Mouse (Mus musculus): ENCODE results near the gene Ubtd2.
A peak's percentile ranks its signal among the peaks of the same experiment; 100 is the strongest.

Gene Ubtd2

DNA sequence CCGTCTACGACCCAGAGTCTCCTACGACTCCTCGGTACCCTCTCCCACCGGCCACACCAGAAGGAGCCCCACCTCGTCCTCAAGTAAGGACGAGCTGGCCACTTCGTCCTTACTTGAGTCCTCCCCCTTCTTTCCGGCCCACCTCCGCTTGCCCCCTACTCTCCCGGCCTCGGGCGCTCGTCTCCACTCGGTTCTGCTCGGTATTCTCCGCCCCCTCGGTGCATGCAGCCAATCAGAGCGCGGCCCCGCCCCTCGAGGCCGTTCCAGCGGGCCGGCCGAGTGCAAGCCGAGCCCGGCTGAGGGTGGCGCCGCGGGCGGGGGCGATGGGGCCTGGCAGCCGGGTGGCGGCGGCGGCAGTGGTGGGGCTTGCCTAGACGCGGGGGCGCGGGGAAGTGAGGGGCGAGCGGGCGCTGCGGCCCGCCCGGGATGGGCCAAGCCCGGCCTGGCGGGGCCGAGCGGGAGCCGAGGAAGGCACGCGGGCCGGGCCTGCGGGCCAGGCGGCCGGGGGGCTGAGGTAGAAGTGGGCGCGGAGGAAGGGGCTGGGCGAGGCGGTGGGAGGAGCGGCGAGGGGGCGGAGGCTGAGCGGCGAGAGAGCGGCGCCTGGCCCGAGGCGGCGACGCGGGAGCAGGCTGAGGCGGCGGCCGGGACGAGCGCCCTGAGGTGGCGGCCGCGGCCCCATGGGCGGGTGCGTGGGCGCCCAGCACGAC lies at the start of gene Ubtd2:
Gene Ubtd2 (plus strand): TSS at position 571 of the 707 bp plus-strand sequence.
- peak; percentile 96 to 97 for DNase-seq

DNA sequence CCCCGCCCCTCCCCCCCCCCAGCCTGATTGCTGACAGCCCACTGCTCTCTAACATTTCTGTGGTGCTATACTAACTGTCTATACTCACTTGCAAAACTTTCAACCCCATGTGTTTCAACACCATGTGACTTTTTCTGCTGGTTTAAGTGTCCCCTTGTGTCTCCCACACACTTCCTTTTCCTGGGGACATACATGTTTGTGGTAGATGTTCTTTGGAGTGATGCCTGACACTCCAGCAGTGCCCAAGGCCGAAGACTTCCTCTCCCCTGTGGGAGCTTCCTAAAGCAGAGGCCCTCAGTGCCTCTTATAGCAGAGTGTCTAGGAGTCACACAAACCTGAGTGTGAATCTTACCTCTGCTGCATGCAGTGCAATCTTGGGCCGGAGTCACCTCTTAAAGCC lies 47.3 kb upstream of the Ubtd2 start:
- DNase-seq, result no peak

DNA sequence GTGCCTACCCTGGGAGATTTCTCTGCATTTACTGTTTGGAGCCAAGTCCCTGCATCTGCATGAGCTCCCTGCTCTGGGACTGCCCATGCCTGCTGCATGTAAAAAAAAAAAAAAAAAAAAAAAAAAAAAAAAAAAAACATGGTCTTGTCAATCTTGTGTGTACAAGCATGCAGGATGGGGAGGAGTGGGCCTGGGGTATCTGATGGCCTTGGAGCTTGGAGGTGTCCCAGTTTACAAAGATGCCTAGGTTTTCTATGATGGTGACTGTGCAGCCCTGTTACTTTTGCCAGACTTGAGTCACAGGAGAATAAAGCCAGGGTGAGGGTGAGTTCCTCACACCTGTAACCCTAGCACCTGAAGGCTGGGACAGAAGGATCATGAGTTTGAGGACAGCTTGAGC lies 46.1 kb upstream of the Ubtd2 start:
- DNase-seq, result no peak

DNA sequence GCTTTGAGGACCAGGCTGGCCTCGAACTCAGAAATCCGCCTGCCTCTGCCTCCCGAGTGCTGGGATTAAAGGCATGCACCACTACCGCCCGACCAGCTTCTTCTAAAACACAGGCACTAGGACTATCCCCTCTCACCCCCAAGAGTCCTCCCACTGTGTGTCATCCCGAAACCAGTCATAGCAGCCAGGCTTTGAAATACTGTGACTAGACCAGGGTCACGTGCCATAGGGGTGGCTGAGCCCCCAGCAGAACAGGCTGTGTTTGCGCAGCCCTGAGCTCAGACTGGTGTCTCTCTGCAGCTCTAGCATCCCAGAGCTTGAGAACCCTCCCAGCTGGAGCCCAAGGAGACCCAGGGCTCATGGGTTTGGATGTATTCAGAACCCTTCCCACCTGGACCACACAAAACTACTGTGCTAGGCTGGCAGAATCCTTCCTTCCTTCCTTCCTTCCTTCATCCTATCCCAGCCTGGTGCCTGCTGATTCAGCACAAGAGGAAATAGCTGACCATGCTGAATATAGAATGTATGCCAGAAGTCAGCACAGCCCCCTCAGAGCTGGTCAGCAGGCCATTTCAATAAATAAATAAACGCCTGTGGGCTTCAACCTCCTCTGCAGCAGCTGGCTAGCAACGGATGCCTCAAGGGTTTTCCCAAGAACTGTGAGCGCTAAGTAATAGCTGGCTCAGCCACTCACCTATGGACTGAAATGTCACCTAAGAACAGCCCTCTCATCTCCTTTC lies 45.2 kb upstream of the Ubtd2 start:
- no peak for DNase-seq

DNA sequence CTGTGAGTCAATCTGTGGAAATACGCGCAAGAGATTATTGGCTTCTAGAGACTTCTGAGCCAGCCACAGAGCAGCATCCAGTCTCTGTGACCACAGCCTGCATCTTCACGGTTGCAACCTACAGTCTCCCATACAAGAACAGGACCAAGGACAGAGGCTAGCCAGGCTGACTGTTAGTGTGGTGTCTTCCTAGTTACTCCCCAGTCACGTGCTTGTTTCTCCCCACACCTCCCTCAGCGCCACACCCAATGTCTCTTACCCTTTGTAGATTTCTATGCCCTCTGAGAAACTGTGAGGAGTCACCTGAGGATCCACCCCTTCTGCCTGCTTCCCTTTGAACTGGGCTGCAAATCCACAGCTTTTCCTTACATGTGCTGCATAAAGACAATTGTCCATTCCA lies 35.2 kb upstream of the Ubtd2 start:
- DNase-seq, result no peak

DNA sequence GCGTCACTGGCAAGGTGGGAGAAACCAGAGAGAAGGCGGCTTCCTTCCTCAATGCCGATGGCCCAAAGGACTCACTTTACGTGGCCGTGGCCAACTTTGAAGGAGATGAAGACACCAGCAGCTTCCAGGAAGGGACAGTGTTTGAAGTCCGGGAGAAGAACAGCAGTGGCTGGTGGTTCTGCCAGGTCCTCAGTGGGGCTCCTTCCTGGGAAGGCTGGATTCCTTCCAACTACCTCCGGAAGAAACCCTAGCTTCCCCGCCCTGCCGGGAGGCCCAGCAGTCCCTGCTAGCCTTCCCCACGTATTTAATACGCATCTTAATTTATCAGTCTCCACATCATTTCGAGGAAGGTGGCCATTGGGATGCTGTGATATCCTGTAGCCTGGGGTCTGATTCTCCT lies 31.9 kb upstream of the Ubtd2 start:
- DNase-seq, result no peak

DNA sequence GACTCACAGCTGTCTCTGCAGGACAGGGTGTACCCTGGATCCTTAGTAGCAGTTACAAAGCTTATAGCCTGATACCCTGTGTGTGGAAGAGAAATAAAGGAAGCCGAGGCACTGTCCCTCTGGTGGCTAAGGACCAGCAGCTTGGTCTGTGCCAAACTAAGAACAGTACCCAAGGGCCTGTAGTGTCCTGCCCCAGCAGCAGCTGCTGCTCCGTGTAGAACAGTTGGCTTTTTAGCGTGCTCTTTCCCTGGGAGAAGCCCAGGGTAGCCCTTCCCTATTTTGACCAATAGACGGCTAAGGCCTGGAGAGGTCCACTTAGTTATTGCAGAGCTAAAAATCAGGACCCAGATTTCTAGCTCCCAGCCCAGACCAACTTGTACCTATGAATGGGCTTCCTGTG lies 30.6 kb upstream of the Ubtd2 start:
- no peak for DNase-seq

DNA sequence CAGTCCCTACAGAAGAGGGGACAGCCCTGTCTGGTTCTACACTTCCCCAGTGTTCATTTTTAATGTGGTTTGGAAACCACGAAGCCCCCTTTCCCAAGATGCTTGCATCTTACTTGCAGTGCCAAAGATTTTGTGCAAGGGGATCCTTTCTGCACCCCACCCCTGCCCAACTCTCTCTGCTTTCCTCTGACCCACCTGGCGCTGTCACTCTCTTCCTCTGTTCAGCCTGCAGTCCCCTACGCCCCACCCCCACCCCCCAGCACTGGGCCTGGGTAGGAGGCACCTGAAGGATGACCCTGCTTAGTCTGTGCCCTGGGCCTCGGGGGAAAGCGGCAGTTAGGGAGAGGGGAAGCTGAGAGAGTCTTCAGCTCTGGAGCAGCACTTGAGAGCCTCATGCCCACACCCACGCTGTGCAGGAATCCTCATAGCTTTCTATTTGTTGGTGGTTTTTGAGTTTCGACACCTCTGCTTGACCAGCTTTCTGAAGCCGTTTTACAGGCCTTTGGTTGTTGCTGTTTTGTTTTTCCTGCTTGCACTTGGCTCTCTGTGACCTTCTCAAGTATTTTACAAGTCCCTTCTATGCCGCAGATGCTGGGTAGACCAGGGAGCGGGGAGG lies 30.0 kb upstream of the Ubtd2 start:
- DNase-seq, result no peak

DNA sequence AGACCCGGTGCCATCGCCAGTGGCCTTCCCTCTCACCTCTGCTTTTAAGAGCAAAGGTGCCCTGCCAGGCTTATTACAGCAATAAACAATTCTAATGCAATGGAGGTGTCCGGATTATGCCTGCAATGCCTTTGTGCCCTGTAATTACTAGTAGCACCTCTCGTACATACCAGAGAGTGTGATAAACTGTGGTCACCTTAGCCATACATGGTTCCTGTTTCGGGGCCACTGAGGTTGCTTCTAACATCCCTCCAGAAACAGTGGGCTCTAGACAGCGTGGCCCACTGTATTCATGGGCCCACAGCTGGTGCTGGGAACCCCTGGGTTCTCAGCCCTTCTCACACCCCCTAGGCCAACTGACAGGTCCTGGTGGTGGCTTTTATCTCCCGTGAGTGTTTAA lies 27.6 kb upstream of the Ubtd2 start:
- no peak for DNase-seq

DNA sequence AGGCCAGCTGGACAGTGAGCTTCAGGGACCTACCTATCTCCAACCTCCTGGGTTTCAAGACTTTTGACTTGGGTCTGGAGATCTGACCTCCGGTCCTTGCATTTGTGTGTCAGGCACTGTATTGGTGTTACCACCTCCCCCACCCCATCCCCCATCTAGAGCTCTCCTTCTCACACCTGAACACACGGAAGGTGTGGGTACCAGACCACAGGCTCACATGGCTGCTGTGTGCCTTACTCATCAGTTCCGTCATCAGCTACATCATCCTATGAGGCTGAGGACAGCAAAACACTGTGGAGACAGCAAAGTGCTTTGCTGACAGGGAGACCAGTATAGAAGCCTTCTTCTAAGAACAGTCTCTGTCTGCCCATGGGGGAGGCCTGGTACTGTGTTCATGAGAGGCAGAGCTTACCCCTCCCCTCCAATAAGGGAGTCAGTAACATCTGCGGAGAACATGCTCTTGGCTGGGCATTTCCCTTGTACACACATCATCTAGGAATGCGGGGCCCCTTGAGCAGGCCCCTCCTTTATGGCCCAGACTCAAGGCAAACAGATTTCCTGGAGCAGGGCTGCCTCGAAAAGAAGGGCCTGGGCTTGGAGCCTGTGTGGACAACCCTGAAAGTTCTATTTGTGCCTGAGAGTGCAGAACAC lies 19.6 kb upstream of the Ubtd2 start:
- no peak for DNase-seq

DNA sequence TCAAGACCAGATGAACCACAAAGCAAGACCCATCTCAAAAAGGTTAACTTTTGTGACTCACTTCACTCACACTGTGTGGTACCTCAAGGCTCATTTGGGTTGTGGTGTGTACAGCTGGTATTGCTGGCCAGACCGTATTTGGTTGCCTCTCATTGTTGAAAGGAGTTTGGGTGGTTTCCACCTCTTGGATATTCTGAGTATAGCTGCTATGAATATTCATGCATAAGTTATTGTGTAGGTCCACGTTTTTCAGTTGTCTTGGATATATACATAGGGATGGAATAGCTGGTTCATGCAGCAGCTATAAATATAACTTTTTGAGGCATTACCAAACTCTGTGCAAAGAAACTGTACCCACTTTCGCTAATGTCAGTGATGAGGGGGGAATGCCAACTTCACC lies 12.6 kb upstream of the Ubtd2 start:
- no peak for DNase-seq

DNA sequence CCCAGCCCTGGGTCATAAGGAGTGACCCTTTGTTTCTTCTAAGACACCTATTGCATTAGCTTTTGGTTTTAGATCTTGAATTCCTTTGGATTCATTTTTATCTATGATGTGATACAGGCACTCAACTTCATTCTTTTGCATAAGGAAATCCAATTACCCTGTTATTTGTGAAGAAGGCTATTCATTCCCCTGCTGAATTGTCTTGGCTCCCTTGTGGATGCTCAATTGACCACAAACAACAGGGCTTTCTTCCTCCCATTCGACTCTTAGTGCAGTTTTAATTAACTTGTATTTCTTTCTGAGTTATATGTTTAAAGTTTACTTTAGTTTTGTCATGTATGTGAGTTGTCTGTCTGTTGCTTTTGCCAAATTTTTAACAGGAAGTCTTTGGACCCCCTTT lies 10.9 kb upstream of the Ubtd2 start:
- DNase-seq, result no peak

DNA sequence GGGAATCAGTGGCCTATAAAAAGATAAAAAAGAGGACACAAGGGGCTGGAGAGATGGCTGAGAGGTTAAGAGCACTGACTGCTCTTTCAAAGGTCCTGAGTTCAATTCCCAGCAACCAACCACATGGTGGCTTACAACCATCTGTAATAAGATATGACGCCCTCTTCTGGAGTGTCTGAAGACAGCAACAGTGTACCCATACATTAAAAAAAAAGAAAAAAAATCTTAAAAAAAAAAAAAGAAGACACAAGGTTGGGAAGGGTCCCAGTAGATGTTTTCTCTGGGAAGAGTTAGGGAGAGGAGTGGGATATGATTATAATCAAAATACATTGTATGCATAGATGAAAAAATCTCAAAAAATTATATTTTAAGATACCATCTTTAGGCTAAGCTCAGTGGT lies 10.0 kb upstream of the Ubtd2 start:
- DNase-seq, result no peak

DNA sequence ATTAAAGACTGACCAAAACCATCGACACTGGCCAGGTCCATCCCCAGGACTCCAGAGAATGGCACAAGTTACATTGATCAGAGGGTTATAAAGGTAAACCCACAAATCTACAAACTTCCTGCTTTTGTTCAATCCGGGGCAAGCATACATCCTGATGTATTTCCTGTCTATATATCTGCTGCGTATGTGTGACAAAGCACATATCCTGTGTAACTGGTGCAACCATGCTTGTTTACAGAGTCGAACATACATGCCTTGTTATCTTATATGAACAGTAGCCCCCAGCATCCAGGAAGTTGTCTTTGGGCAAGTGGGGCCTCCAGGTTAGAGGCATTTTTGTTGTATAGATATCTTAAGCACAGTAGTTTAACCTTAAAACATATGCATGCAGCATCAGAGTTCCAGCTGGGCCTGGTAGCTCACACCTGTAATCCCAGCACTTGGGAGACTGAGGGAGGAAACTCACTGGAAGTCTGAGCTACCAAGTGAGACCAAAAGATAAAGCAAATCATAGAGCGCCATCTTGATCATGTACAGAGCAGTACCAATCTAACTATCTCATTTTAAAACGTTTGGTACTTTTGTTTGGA lies 9.4 kb upstream of the Ubtd2 start:
- DNase-seq, result no peak

DNA sequence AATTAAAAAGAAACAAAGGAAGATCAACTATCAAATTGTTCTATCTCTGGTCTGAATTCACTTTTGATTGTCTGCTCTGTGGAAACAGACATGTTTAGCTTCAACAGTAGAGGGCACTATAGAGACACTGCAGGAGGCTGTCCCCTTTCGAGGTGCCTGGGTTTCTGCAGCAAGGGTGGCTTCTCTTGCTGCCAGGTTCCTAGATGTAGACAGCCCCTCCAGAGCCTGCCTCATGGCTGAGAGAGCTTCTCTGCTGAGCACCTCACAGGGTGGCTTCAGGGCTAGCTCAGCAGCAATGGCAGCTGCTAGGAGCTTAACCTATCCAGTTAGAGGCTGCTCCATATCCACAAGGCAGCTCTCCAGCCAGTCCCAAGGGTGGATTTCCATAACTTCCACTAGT lies 5.0 kb upstream of the Ubtd2 start:
- peak; percentile 54 to 59 for DNase-seq

DNA sequence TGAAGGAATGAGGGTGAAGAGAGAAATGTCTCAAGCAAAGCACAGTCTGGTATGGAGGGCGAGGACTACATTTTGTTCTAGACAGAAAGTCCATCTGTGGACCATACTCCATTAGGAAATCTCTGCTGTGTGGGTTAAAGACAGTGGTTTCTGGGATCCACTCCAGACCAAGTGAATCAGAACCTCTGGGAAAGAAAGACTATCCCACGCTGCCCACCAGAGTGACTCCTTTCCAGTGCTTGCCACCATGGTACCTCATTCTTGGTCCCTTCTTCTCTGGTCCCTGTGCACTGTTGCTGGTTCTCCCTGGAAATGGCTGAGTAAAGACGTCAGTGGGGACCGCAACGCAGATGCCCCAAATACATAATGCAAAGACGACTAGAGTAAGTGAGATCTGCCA lies 3.9 kb upstream of the Ubtd2 start:
- no peak for DNase-seq

DNA sequence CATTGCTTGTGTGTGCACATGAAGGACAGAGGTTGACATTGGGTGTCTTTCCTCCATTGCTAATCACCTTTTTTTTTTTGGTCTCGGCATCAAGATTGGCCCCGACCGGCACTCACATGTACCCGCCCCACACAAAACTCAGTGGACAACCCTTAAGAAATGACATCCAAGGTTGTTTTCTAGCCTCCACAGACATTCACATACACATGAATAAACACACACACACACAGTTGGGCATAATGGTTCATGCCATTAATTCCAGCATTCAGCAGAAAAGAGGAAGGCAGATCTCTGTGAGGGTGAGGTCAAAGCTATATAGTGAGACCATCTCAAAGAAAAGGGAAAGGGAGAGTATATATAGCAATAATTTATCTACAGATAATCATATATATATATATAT lies 2.4 kb upstream of the Ubtd2 start:
- no peak for DNase-seq

DNA sequence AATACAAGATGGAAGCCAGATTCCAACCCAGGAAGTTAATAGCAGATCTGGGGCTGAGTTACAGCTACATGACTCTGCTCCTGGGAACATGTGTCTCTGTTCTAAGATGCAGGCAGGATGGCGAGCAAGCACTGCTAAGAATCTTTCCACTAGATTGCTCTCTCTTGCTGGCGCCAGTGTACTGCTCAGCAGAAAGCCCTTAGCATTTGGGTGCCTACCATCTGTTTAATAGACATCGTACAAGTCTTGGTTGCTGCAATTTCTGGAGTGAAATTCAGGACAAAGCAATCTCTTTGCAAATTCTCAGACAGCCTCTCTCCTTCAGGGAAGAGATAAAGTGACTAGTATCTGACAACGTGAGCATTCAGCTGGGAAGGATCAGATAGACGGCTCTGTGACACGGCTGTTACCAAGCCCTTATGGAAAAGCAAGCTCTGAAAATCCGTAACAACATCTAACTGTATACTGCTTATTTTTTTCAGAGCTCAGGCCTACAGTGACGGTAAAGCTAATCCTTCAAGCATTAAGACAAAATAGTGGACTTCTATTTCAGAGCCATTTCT lies 1.7 kb upstream of the Ubtd2 start:
- no peak for DNase-seq

DNA sequence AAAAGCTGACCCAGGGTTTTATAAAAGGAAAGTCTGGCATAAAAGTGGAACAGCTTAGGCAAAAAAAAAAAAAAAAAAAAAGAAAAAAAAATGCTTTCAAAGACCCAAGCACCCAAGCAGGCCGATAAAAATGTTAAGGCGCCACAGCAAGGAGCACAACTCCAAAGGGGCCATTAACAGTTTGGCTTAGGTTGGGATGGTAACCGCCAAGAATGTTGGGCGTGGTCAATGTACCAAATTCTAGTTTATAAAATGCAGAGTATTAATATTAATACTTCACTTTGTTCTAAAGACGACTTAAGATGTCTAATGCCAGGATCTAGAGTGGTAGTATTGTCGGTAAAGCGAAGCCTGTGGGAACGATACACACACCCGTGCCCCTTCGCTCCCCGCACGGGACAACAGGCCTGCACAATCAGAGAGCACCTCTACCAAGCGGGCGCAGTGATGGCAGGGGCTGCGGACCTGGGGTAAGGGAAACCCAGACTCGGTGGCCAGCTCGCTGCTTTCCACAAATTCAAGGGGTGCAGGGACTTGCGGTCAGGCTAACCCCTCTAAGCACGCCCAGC lies 855 bp upstream of the Ubtd2 start:
- no peak for DNase-seq

DNA sequence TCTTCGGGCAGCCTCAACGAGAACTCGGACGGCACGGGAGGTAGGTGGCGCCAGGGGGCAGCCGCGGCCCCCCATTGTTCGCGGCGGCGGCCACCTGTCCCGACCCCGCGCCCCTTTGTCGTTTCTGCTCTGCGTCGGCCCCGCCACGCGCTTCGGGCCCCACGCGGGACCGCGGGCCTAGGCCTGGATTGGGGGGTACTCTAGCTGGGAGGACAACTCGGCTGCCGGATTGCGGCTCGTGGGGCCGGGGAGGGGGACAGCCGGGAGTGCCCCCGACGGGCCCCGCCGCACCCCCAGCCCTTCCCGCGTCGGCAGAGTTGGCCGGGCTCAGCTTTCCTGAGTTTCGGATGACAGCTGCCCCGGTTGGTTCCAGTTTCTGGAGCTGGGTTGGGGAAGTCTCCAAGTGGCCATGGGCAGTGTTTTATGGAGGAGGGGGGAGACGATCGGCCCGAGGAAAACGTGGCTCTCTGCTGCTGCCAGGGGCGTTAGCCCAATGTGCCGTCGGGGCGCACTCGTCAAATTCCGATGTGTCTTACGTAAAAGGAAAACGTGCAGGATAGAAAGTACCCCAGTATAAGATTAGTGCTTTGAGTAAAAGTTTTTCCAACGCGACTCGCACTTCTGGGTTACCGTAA lies 454 bp downstream of the Ubtd2 start:
- DNase-seq, result peak; percentile 34 to 43

DNA sequence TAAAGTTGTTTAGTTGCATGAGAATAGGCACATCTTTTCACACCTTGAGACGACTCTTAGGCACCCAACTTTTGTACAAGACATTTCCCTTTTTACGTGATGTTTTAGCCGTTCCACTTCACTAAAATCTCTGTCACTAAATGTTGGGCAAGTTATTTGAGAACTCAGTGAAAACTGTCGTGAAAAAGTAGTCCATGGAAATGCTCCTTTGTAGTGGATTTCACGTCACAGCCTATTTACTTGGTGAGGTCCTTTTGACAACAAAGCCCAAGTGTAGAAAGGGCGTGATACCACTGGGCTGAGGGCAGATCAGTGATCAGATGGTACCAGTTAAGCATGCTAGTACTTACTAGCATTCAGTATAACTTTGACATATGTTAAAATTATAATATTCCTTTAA lies 1.2 kb downstream of the Ubtd2 start:
- DNase-seq, result no peak

DNA sequence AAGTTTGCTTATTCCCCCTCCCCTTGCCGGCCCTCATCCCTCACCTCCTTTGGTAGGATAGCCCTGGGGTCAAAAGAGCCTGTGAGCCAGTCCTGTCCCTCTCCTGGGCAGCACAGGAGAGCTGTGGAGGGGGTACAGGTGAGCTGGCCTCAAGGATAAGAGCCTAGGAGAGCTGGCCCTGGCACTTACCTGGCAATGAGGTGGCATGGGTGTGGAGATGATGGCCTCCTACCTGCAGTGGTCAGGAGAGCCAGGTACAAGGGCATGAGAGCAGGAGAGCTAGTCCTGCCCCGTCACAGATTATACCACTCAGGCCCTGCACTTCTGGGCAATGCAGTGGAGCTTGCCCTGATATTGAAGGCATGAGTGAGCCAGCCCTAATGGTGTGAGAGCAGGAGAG lies 9.1 kb downstream of the Ubtd2 start:
- DNase-seq, result no peak
